Mouse (Mus musculus) myocyte (in vitro differentiated cells): ENCODE results near the gene Peli2. TPM values are rescaled to one million over a fixed set of nuclear protein-coding genes. Genes with fewer than 3 reads are reported as not detected.
A peak's percentile ranks its signal among the peaks of the same experiment; 100 is the strongest.

Source experiments
- H3K27me3 ChIP-seq: one replicate; pipeline ENCODE4 v1.6.1; 2011; ENCODE audit not compliant: control insufficient read depth, insufficient read depth, insufficient read length
- H3K36me3 ChIP-seq: one replicate; pipeline ENCODE4 v1.6.1; 2011; ENCODE audit not compliant: control insufficient read depth, insufficient read depth
- H3K4me2 ChIP-seq: one replicate; pipeline ENCODE4 v1.6.1; 2011; ENCODE audit warnings: low read depth, control low read depth
- H3K4me3 ChIP-seq: one replicate; pipeline ENCODE4 v1.5.1; 2011; ENCODE audit warnings: mild to moderate bottlenecking, control low read depth, moderate library complexity
- H3K79me2 ChIP-seq: one replicate; pipeline ENCODE4 v1.6.1; 2011; ENCODE audit not compliant: control insufficient read depth, insufficient read depth
- H3ac ChIP-seq: one replicate; pipeline ENCODE4 v1.6.1; 2011; ENCODE audit not compliant: control insufficient read depth, insufficient read length
- CEBPB ChIP-seq: IDR thresholded peaks from 2 replicates; pipeline ENCODE4 v1.6.1; 2011; ENCODE audit warnings: mild to moderate bottlenecking, moderate library complexity; ENCODE audit not compliant: poor library complexity, insufficient read depth, severe bottlenecking
- E2F4 ChIP-seq: IDR thresholded peaks from one replicate; pipeline ENCODE4 v1.6.1; 2011; ENCODE audit warnings: mild to moderate bottlenecking, control low read depth, moderate library complexity; ENCODE audit not compliant: insufficient read depth
- MAX ChIP-seq: IDR thresholded peaks from one replicate; pipeline ENCODE4 v1.6.1; 2011; ENCODE audit warnings: low read depth, mild to moderate bottlenecking, control low read depth
- MYOD1 ChIP-seq, 3 experiments: IDR thresholded peaks; one replicate each; pipeline ENCODE4 v1.6.1; 2011; ENCODE audit warnings: control low read depth in 2 of 3, low read depth in 2 of 3, mild to moderate bottlenecking in 2 of 3, moderate library complexity in 1 of 3; ENCODE audit not compliant: insufficient read length in 2 of 3, control insufficient read depth in 1 of 3
- MYOG ChIP-seq, 3 experiments: IDR thresholded peaks; one replicate each; pipeline ENCODE4 v1.6.1; 2011; ENCODE audit warnings: control low read depth in 2 of 3, low read depth in 2 of 3, mild to moderate bottlenecking in 2 of 3; ENCODE audit not compliant: insufficient read length in 2 of 3, control insufficient read depth in 1 of 3, insufficient read depth in 1 of 3
- POLR2A ChIP-seq: IDR thresholded peaks from one replicate; pipeline ENCODE4 v1.6.1; 2011; ENCODE audit warnings: low read depth, mild to moderate bottlenecking, control low read depth, moderate library complexity; ENCODE audit not compliant: insufficient read length
- POLR2AphosphoS2 ChIP-seq: IDR thresholded peaks from one replicate; pipeline ENCODE4 v1.6.1; 2011; ENCODE audit warnings: low read depth, control low read depth; ENCODE audit not compliant: insufficient read length
- REST ChIP-seq: IDR thresholded peaks from one replicate; pipeline ENCODE4 v1.6.1; 2011; ENCODE audit warnings: mild to moderate bottlenecking, control low read depth, moderate library complexity; ENCODE audit not compliant: insufficient read depth, insufficient read length
- SRF ChIP-seq: IDR thresholded peaks from one replicate; pipeline ENCODE4 v1.6.1; 2011; ENCODE audit warnings: low read depth; ENCODE audit not compliant: control insufficient read depth, insufficient read length
- TCF12 ChIP-seq: IDR thresholded peaks from one replicate; pipeline ENCODE4 v1.6.1; 2011; ENCODE audit warnings: mild to moderate bottlenecking, control low read depth; ENCODE audit not compliant: poor library complexity, insufficient read depth, severe bottlenecking
- TCF3 ChIP-seq: IDR thresholded peaks from one replicate; pipeline ENCODE4 v1.6.1; 2011; ENCODE audit warnings: low read depth, control low read depth; ENCODE audit not compliant: insufficient read length
- USF1 ChIP-seq: IDR thresholded peaks from one replicate; pipeline ENCODE4 v1.6.1; 2011; ENCODE audit warnings: low read depth, mild to moderate bottlenecking, control low read depth, moderate library complexity
- polyA plus RNA-seq: library from polyadenylated mRNA; unstranded; fragments of >200 nt; fragmentation: generic; extraction: Trizol; gene quantifications from one replicate; pipeline ENCODE4 v1.2.1, GENCODE M21; 2012; ENCODE audit warnings: missing spikeins

The Peli2 gene
- polyA plus RNA-seq, 1 experiment, result 15.8 TPM

DNA sequence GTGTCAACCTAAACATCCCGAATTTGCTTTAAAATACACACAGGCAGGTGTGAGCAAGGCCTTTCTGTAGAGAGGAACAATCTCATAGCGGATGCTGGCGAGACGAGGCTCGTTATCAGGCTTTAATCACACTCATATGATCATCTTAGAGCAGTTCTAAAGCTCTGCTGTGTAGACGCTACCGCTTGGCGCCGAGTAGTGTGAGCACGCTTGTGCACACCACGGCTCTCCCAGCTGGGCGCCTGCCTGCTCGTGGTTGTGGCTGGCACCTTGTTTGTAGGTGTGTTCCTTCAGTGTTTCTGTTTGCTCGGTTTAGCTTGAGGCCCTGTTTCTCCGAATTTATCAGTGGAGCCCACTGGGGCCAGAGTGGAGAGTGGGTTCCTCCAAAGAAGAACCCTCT lies 93.0 kb downstream of the Peli2 start:
- H3K4me3 ChIP-seq, result no peak overlapping the region
- no peak overlapping the region for H3K4me2 ChIP-seq
- H3K36me3 ChIP-seq, result no peaks in the 10 kb centered on the region
- no peaks in the 10 kb centered on the region for H3K27me3 ChIP-seq
- no peak for TF ChIP-seq MAX
- TF ChIP-seq TCF3, result no peak
- no peak for TF ChIP-seq POLR2A
- no peak for TF ChIP-seq CEBPB
- TF ChIP-seq E2F4, result no peak
- no peak for TF ChIP-seq POLR2AphosphoS2
- TF ChIP-seq REST, result no peak
- TF ChIP-seq MYOG (IDR thresholded peaks at IDR 0.05; ENCODE audit: control insufficient read depth in 1 of 3, insufficient read depth in 1 of 3, insufficient read length in 2 of 3, low read depth in 2 of 3), result no peak
- no peak for TF ChIP-seq SRF
- no peak for TF ChIP-seq MYOD1 (IDR thresholded peaks at IDR 0.05; ENCODE audit: control insufficient read depth in 1 of 3, insufficient read length in 2 of 3, low read depth in 2 of 3)
- no peak for TF ChIP-seq TCF12
- TF ChIP-seq USF1, result no peak
- H3ac ChIP-seq, result no peak overlapping the region
- H3K79me2 ChIP-seq, result no peaks in the 10 kb centered on the region

DNA sequence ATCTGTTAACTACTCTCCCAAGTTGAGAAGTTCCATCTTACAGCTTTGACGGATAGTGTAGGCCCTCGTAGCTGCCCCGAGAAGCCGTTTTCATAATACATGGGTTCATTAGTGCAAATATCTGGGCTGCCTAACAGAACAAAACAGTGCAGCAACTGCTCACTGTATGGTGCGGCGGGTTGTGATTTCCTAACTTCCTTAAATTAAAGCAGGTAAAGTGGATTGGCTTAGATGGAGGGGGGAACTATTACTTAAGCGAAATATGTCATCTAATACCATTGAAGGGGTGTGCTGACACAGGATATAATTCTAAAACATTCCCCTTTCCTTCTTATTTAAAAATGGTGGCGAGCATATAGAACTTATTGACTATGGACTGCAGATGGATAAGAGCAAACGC lies 101.4 kb downstream of the Peli2 start:
- Histone ChIP-seq H3K27me3 (no peaks in the 10 kb centered on the region), H3K4me3 (no peak overlapping the region), H3ac (no peak overlapping the region), H3K4me2 (no peak overlapping the region), H3K79me2 (no peaks in the 10 kb centered on the region), H3K36me3 (no peaks in the 10 kb centered on the region)
- TF ChIP-seq MYOD1 (IDR thresholded peaks at IDR 0.05; ENCODE audit: control insufficient read depth in 1 of 3, insufficient read length in 2 of 3, low read depth in 2 of 3), result no peak
- no peak for TF ChIP-seq POLR2AphosphoS2
- TF ChIP-seq E2F4, result no peak
- TF ChIP-seq SRF, result no peak

DNA sequence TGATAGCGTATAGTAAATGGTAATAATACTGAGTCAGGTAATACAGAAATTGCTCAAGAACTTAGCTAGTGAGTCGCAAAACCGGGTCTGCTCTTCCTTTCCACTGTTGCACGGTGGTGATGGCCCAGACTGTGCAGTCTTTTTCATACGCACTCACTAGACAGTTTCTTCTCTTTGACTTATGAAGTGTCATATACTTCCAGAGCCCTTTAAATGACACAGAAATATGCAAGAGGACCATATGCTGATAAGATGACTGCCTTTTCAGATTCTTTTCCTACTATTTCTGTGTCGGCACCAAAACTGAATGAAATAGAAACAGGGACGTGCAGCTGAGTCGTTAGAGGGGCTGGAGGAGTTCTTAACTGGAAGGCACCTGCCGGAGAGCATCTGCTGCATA lies 102.1 kb downstream of the Peli2 start:
- TF ChIP-seq E2F4 (no peak), TCF3 (no peak), USF1 (no peak), REST (no peak), SRF (no peak), CEBPB (no peak), TCF12 (no peak)
- H3K4me2 ChIP-seq, result no peak overlapping the region
- H3K79me2 ChIP-seq, result no peaks in the 10 kb centered on the region
- H3K4me3 ChIP-seq, result no peak overlapping the region
- H3ac ChIP-seq, result no peak overlapping the region
- H3K36me3 ChIP-seq, result no peaks in the 10 kb centered on the region
- H3K27me3 ChIP-seq, result no peaks in the 10 kb centered on the region

DNA sequence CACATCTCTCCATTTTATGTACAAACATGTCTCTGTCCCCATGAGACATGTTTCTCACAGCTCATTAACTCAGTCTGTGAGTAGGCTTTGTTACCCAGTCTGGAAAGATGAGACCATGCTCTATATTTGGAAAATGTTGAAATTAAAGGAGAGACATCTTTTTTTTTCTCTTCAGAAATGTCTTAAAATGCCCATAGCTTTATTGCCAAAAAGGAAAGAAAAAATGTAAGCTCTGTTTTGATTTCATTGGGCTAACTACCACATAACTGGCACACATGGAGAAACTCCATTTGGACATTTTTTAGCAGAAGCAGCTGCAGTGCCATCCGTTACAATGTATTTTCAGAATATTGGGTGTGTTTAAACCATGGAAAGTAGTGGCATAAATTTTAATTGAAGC lies 103.6 kb downstream of the Peli2 start:
- TF ChIP-seq CEBPB (no peak), SRF (no peak), POLR2A (no peak), MYOD1 (IDR thresholded peaks at IDR 0.05; ENCODE audit: control insufficient read depth in 1 of 3, insufficient read length in 2 of 3, low read depth in 2 of 3) (no peak), MAX (no peak), E2F4 (no peak), POLR2AphosphoS2 (no peak), TCF3 (no peak), MYOG (IDR thresholded peaks at IDR 0.05; ENCODE audit: control insufficient read depth in 1 of 3, insufficient read depth in 1 of 3, insufficient read length in 2 of 3, low read depth in 2 of 3) (no peak), USF1 (no peak), TCF12 (no peak), REST (no peak)
- Histone ChIP-seq H3K4me3 (no peak overlapping the region), H3K4me2 (peak overlapping the region; percentile 64), H3K27me3 (no peaks in the 10 kb centered on the region), H3ac (no peak overlapping the region), H3K79me2 (no peaks in the 10 kb centered on the region), H3K36me3 (no peaks in the 10 kb centered on the region)

DNA sequence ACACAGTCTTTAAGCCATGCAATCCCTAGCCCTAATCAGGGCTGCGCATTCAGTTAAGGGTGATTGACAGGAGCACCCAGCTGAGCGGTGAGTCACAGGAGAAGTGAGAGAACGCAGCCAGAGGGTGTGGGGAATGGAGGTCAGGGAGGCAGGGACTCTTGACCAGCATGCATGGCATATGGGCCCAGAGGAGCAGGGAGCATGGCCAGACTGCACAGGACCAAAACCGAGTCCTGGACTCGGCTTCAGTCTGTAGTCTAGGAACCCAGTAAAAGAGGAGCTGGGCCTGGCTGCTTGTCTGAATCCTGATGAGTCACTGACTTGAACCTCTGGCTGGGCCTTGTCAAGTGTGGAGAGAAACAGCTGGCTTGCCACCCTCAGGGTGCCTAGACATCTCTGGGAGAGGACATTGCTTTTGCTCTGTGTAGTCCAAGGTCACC lies 104.3 kb downstream of the Peli2 start:
- no peaks in the 10 kb centered on the region for H3K36me3 ChIP-seq
- TF ChIP-seq MYOG (IDR thresholded peaks at IDR 0.05; ENCODE audit: control insufficient read depth in 1 of 3, insufficient read depth in 1 of 3, insufficient read length in 2 of 3, low read depth in 2 of 3) (peak in 1 of 3 experiments; percentile 64), TCF12 (peak; percentile 13), SRF (no peak), MYOD1 (IDR thresholded peaks at IDR 0.05; ENCODE audit: control insufficient read depth in 1 of 3, insufficient read length in 2 of 3, low read depth in 2 of 3) (peak in 2 of 3 experiments; percentile 42 to 75), POLR2A (no peak), CEBPB (no peak), POLR2AphosphoS2 (no peak)
- no peak overlapping the region for H3K4me3 ChIP-seq
- no peaks in the 10 kb centered on the region for H3K79me2 ChIP-seq
- no peak overlapping the region for H3ac ChIP-seq
- H3K4me2 ChIP-seq, result peak overlapping the region; percentile 64
- H3K27me3 ChIP-seq, result no peaks in the 10 kb centered on the region
